Mouse (Mus musculus) cerebellum, adult 11 months (tissue): ENCODE measurements around the gene Spata9.
A peak's percentile ranks its signal among the peaks of the same experiment; 100 is the strongest.
"Not testable (repeated sequence)": the region's sequence is repeated elsewhere in the genome, so short reads cannot be mapped to it uniquely, and the experiment has no call there.

Source experiments
- DNase-seq: peaks from one replicate; pipeline ENCODE4 v3.0.0; 2022

Gene Spata9

DNA sequence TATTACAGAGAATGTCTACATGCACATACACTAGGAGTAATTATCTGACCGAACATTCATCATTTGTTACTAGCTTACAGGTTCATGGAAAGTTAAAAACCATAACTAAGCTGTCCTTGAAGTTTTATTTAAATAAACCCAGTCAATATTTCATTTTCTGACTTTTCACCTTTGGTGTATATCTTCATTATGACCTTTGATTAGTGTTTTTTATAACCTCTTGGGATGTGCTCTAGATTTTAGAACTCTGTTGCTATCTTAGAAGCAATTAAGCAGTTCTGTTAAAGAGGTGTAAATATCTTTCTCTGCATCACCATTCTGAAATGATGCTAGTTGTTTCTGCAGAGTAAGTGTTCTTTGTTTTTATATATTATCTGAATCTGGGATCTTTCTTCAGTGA lies at the start of gene Spata9:
TSS of gene Spata9 (plus strand) at position 301 of the 400 bp plus-strand sequence.
- no peak for DNase-seq

GRCm38 (mm10) chr13:75927951-75928350 lies 39.0 kb upstream of the Spata9 start:
- DNase-seq, result no peak

- DNase-seq, result not testable (repeated sequence)
These were observed 37.9 kb upstream of the Spata9 start for GRCm38 (mm10) chr13:75929071-75929470.

DNA sequence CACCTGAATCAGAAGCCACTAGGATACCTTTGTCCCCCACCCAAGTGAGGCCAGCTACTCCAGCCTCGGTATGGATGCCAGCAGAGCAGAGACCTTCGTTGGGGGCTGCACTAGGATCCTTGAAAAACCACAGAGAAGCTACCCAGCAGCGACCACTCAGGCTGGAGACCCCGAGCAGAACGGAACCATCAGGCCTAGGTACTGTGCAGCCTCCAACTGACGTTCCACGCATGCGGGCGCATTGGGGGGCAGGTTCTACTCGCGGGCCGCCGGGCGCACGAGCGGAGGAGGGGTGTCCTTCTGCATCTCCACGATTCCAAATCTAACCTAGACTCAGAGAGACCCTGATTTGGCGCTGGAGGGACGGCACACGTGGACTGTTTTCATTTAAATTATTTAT lies 36.9 kb upstream of the Spata9 start:
- no peak for DNase-seq

GRCm38 (mm10) chr13:75930660-75931059 lies 36.3 kb upstream of the Spata9 start:
- DNase-seq, result no peak

GRCm38 (mm10) chr13:75931073-75931472 lies 35.9 kb upstream of the Spata9 start:
- DNase-seq, result no peak

GRCm38 (mm10) chr13:75933287-75933686 lies 33.7 kb upstream of the Spata9 start:
- DNase-seq, result no peak

GRCm38 (mm10) chr13:75938866-75939265 lies 28.1 kb upstream of the Spata9 start:
- no peak for DNase-seq

DNA sequence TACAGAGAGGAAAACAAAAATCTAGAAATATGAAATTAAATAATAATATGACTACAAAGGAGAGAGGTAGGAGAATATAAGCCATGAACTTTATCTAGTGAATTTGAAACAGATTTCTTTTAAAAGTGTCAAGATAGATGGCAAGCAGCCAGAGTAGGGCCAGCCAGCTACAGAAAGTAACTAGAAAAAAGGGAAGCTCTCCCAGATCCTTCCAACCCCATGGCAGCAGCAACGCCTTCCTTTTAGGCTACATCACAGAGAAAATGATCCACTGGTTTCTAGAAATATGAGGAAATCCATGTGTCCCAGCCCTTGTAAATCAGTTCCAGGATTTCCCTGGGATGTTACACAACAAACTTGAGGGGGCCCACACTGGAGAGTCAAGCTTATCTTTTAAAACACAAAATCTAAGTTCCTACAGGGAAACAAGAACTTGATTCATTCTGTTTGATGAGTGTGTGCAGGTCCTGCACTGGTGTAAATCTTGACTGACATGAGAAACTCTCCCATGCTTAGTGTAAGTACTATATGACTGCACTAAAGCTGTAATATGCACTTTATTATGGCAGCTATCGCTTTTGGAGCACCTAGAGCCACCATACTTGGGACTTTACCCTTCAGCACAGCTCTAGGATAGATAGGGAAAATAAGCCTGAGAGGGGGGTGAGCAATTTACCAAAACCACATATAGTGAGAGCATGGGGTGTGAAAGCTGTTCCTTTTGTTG lies 26.0 kb upstream of the Spata9 start:
- DNase-seq, result no peak

DNA sequence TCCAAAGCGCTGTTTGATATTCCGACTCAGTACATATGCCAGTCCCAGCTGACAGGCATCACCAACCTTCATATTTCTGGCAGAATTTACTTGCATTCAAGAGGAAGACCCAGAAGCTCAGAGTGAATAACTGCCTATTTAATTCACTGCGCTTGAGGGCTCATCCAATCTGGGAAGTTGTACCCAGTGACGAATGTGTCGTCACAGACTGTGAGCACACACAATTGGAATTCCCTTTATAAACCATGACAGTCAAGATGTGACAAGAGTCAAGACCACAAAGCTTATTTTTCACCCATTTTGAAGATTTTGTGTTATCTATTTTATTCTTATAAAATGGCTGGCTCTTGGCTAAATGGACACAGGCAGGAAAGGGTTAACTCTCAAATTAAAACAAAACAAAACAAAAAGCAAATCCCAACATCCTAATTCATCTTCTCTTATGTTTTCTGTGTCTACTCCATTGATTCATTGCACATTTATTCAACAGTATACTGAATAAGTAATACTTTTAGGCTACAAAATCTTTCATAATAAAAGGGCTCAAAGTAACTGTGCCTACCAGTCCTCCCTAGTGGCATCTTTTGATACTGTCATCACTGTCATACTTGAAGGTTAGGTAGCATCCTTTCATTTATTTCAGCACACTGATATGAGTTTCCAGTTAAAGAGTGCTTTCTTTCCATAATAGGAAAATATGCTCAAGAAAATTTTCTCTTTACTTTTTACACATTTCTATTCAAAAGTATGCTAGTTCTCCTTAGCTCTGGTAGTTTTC lies 25.2 kb upstream of the Spata9 start:
- no peak for DNase-seq

- DNase-seq, result no peak
These were observed 24.2 kb upstream of the Spata9 start for GRCm38 (mm10) chr13:75942731-75943130.

GRCm38 (mm10) chr13:75943189-75944043 lies 23.5 kb upstream of the Spata9 start, which contains the start of gene Rhobtb3:
TSS of gene Rhobtb3 (minus strand) at chr13:75943925.
- peak; percentile 58 for DNase-seq

GRCm38 (mm10) chr13:75944044-75944820 lies 22.7 kb upstream of the Spata9 start:
- DNase-seq, result no peak

- no peak for DNase-seq
These were observed 16.7 kb upstream of the Spata9 start for GRCm38 (mm10) chr13:75950295-75950694.

DNA sequence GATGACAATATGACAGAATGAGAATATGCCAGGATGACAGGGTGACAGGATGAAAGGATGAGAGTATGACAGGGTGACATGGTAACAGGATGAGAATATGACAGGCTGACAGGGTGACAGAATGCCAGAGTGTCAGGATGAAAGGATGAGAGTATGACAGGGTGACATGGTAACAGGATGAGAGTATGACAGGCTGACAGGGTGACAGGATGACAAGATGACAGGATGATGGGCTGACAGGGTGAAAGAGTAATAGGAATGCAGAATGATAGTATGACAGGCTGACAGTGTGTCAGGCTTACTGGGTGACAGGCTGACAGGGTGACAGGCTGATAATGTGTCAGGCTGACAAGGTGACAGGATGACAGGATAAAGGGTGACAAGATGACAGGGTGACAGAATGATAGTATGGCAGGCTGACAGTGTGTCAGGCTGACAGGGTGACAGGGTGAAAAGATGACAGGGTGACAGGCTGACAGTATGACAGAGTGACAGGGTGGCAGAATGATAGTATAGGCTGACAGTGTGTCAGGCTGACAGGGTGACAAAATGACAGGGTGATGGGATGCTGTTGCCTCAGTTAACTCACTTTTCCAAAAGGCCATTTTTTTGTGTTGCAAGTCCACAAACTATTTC lies 11.5 kb upstream of the Spata9 start:
- DNase-seq, result no peak

DNA sequence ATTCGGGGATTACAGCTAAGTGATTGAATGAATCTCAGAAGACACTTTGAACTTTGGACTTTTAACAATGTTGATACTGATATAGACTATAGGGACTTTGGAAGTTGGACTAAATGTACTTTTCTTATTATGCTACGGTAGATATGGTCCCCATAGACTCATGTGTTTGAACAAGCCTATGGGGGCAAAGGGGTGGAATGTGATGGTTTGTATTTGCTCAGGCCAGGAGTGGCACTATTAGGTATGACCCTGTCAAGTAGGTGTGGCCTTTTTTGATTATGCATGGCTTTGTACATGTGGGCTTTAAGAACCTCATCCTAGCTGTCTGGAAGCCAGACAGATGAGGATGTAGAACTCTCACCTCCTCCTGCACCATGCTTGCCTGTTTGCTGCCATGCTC lies 7.5 kb downstream of the Spata9 start:
- DNase-seq, result no peak

- no peak for DNase-seq
These were observed 8.7 kb downstream of the Spata9 start for GRCm38 (mm10) chr13:75975629-75976028.

DNA sequence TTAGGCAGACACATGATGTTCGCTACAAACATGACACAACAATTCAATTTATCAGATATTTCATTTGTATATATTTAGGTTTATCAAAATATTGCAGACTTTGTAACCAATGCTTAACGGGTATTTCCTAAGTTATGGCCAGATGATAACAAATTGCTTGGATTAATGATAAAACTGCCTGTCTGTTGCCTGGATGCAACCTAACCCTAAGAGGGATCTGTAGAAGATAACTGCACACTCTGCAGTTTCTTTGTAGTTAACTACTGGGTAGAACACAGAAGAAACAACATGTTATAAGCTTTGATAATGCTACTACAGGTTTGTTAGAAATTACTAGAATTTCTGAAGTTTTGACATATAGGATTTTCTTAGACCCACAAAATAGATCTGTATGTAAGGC lies 9.3 kb downstream of the Spata9 start:
- DNase-seq, result no peak

DNA sequence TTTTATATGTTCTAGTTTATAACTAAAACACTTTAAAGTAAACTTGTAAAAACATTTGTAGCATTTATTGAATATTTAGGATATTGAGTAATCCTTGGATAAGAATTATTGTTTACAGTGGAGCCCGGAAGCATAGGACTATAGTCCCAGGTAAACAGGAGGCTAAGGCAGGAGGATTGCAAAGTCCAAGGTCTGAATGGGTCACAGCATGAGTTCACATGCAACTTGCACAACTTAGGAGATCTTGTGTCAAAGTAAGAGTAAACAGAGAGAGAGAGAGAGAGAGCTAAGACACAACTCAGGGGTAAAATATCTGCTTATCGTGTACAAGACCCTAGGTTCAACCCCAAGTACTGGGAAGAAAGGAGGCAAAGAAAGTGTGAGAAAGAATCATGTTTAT lies 9.7 kb downstream of the Spata9 start:
- no peak for DNase-seq

DNA sequence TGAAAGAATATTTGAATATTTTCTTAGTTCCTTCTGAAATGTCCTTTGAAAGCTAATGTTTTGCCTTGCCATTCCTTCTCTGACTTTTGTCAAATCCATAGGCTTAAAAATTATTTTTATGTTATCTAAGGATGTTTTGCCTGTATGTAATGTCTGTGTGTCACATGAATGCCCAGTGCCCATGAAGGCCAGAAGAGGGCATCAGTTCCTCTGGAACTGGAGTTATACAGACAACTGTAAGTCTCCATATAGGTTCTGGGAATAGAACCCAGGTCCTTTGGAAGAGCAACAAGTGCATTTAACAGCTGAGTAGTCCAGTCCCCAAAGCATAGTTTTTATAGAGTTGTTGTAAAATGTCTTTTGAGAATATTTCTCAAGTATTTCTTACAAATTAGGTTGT lies 15.0 kb downstream of the Spata9 start:
- no peak for DNase-seq

GRCm38 (mm10) chr13:75988096-75988495 lies 21.1 kb downstream of the Spata9 start:
- no peak for DNase-seq
